Mouse (Mus musculus) gastrocnemius, adult 2 months (tissue): ENCODE data around the gene Baz2b. TPM values are rescaled to one million over a fixed set of nuclear protein-coding genes. Genes with fewer than 3 reads are reported as not detected.

Experiments used
- DNase-seq: peaks from one replicate; pipeline ENCODE4 v3.0.0; 2022
- H3K27ac ChIP-seq: fragments of 200-600 bp; 2 replicates; pipeline ENCODE4 v1.8.1; 2022; ENCODE audit warnings: mild to moderate bottlenecking
- H3K4me3 ChIP-seq: fragments of 200-600 bp; 2 replicates; pipeline ENCODE4 v1.8.1; 2022; ENCODE audit warnings: mild to moderate bottlenecking, moderate library complexity
- CTCF ChIP-seq: fragments of 200-600 bp; IDR thresholded peaks from 2 replicates; pipeline ENCODE4 v1.8.1; 2022; ENCODE audit warnings: antibody characterized with exemption, mild to moderate bottlenecking, moderate library complexity
- intact Hi-C: fragments of 180-260 bp; cut with DNase I; formaldehyde crosslinking; loops from one replicate; pipeline ENCODE4 v1.15.1; 2025
- total RNA-seq, 2 experiments: library from RNA; stranded (reverse); gene quantifications; 2 replicates each; pipeline ENCODE4 v1.2.3; 2021

The Baz2b gene
- total RNA-seq, 2 experiments from 2014 or later, result 31.3 to 35.3 TPM

DNA sequence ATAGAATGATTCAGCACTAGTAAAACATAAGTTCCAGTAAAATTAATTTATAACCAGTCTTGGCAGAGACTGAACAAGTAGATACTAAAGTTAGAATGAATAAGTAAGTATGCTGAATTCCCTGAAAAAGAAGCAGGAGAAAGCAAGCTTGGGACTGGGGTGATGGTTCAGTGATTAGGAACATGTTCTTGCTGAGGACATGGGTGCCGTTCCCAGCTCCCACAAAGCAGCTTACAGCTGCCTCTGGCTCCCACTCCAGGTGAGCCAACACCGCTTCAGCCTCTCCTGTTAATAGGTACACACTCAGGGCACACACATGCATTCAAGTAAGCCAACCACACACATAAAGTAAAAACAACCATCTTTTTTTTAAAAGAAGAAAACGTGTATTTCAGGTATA, 32.1 kb downstream of the Baz2b start:
- intact Hi-C loops, result no loop called here
- Histone ChIP-seq H3K4me3 (no peak overlapping the region), H3K27ac (no peak overlapping the region)
- DNase-seq, result no peak
- TF ChIP-seq CTCF, result no peak

DNA sequence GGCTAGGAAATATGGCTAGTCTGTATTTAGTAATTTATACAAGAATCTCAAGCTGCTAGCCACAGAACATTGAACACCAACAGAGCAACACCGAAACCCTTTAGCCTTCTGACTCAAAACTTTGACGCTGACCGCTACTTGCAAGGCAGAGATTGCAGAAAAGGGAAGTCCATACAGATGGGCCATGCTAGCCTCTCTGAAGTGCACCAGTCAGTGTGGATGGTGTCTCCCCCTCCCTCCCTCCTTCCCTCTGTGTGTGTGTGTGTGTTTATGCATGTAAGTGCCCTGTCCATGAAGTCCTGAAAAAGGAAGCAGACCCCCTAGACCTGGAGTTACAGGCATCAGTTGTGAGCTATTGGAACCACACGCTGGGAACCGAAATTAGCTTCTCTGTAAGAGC, 33.6 kb downstream of the Baz2b start:
- Histone ChIP-seq H3K4me3 (no peak overlapping the region), H3K27ac (no peak overlapping the region)
- DNase-seq, result no peak
- no peak for TF ChIP-seq CTCF
- intact Hi-C loops, result no loop called here

DNA sequence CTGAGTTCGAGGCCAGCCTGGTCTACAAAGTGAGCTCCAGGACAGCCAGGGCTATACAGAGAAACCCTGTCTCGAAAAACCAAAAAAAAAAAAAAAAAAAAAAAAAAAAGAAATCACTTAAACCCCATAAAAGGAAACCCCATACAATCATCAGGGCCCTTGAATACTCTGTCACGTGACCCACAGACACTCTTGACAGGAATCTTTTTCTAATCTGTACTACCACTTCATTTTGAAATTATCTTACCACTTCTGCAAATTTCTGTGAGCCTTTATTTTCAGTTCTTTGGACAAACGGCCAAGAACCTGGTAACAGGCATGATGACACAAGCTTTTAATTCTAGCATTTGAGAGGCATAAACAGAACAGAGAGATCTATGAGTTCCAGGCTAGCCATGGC, 34.6 kb downstream of the Baz2b start:
- intact Hi-C loops, result no loop called here
- no peak for TF ChIP-seq CTCF
- no peak overlapping the region for H3K27ac ChIP-seq
- no peak overlapping the region for H3K4me3 ChIP-seq
- no peak for DNase-seq

DNA sequence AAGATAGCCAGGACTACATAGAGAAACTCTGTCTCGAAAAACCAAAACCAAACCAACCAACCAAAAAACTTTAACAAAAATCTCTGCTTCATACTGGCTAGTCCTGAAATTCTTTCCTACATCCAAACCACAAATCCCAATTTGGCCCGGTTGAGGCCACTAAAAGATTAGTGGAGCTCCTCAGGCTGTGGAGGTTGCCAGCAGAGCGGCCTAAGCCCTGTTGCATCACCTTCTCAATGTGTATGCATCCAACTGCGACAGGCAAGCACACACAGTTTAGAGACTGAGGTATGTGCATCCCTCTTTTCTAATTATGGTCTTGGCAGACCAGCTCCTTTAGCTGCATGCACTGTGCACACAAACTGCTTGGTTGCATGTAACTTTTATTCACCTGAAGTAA, 36.0 kb downstream of the Baz2b start:
- TF ChIP-seq CTCF, result no peak
- DNase-seq, result no peak
- H3K4me3 ChIP-seq, result no peak overlapping the region
- H3K27ac ChIP-seq, result no peak overlapping the region
- intact Hi-C loops, result no loop called here

DNA sequence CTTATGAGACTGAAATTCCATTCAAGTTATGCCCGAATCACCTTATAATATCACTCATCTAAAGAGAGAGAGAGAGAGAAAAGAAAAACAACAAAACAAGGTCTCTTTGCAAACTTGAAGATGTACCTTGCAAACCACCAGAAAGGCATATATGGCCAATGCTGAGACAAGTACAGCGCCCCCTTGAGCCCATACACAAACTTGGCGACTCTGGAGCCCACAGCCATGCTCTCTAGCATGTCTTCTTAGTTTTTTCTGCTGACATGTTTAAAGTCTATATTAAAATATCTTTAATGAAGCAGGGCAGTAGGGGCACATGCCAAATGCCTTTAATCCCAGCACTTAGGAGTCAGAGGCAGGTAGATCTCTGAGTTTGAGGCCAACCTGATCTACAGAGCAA, 36.4 kb downstream of the Baz2b start:
- intact Hi-C loops, result no loop called here
- H3K4me3 ChIP-seq, result no peak overlapping the region
- no peak for DNase-seq
- no peak; the same call in 1 of the 2 replicates for TF ChIP-seq CTCF
- H3K27ac ChIP-seq, result no peak overlapping the region

DNA sequence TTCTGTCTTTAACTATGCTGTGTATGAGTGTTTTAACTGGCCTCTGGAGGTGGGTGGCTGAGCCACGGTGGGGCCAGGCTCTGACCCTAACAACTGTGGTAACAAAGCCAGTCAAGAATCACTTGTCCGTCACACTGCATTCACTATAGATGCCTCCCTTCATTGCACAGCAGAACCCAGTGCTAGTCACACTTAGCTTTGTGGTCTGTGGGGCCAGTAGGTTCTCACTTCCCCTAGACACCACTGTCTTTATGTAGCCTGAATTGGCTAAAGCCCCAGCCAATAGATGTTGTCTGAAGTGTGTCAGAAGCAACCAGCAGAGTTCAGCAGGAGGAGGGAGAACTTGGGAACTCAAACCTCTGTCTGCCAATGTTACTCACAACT, 37.1 kb downstream of the Baz2b start:
- intact Hi-C loops, result no loop called here
- Histone ChIP-seq H3K27ac (no peak overlapping the region), H3K4me3 (no peak overlapping the region)
- DNase-seq, result no peak
- no peak for TF ChIP-seq CTCF

DNA sequence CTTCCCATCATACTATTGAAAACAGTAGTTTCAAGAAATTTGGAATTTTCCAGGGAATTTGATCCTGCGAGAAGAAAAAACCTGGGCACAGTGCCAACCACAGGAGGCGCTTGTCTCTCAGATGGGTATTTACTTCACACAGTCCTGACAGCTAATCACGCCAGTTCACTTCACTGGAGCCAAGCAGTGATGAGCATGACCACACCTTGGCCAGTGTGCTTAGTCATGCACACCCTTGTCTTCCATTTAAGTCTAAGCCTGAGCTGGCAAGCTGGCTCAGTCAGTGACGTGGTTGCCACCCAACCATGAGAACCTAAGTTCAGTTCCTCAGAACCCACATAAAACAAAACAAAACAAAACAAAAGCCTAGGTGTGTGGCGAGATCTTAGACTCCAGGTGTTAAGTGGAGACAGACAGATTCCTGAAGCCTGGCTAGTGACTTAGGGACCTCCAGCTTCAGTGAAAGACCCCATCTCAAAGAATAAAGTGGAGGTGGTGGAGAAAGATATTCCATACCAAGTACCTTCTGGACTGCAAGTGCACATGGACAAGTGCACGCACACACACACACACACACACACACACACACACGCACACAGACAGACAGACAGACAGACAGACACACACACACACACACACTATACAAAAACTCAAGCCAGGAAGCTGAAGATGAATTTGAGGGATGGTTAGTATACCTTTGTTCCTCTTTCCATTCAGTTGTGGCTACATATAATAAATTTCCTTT, 37.7 kb downstream of the Baz2b start:
- peak; percentile 24; the same call in 1 of the 2 replicates for TF ChIP-seq CTCF
- no peak overlapping the region for H3K4me3 ChIP-seq
- peak; percentile 37 for DNase-seq
- intact Hi-C loops, result no loop called here
- H3K27ac ChIP-seq, result no peak overlapping the region

DNA sequence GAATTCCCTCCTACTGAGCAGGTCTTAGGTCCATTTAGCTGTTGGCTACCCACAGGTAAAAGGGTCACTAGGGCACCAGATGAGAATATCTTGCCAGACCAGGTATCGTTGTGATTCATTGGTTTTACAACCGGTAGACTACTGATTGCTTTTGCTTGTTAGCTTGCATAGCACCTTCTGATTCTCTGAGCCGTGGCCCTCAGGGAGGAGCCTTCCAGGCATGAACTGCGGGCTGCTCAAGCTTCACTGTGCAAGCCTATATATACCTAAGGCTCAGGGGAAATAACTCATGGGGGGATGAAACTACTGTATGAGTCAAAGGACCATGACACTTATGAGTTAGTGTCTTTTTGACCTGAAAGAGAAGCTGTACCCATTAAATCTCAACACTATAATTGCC, 42.8 kb downstream of the Baz2b start:
- Histone ChIP-seq H3K27ac (no peak overlapping the region), H3K4me3 (no peak overlapping the region)
- DNase-seq, result no peak
- intact Hi-C loops, result no loop called here
- no peak for TF ChIP-seq CTCF

DNA sequence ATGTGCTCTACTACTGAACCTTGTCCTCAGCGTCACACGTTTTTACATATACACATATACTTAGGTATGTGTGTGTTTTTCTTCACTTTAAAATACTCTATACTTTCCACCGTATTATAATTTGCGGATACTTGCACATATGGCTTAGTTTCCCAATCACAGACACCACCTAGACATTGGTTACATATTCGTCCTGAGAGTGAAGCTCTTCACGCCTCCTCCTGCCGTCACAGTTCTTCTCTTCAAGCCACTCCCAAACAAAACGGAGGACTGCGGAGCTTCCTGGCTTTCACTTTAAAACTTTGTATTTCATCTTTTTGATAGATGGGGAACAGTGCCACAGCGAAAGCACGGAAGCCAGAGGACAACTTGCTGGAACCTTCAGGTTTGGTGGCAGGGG, 44.0 kb downstream of the Baz2b start:
- Histone ChIP-seq H3K4me3 (no peak overlapping the region), H3K27ac (no peak overlapping the region)
- no peak for DNase-seq
- TF ChIP-seq CTCF, result no peak
- intact Hi-C loops, result no loop called here

DNA sequence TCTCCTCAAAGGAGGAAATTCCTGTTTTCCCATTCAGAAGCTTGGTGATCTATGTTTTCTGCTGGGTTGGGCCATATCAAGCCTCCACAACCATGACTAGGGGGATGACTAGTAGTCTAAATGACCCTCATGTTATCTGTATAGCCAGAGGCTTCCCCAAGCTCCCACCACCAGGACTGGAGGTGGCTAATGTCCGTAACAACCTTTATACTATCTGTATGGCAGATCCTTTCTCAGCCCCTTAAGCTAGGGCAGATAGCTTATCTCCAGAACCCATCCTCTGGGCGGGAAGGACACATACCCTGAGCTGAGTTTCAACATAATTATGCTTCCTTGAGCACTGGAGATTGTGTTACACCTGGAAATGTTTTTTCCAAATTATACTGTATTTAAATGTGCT, 45.9 kb downstream of the Baz2b start:
- intact Hi-C loops, result no loop called here
- no peak for DNase-seq
- no peak overlapping the region for H3K4me3 ChIP-seq
- no peak for TF ChIP-seq CTCF
- no peak overlapping the region for H3K27ac ChIP-seq

DNA sequence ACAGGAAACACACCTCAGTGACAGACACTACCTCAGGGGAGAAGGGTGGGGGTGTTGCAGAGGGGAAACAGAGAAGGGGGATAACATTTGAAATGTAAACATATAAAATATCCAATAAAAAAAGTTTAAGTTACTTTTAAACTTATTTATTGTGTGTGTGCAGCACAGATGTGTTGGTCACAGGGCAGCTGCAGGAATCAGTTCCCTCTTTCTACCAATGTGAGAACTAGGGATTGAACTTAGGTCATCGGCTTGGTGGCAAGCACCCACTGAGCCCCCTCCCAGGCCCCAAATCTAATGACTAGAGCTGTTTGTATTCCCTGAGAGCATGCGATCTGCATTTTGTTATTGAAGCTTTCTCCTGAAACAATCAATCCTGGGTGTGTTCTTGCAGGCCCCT, 57.2 kb downstream of the Baz2b start:
- no peak for DNase-seq
- intact Hi-C loops, result no loop called here
- H3K4me3 ChIP-seq, result no peak overlapping the region
- no peak for TF ChIP-seq CTCF
- no peak overlapping the region for H3K27ac ChIP-seq

DNA sequence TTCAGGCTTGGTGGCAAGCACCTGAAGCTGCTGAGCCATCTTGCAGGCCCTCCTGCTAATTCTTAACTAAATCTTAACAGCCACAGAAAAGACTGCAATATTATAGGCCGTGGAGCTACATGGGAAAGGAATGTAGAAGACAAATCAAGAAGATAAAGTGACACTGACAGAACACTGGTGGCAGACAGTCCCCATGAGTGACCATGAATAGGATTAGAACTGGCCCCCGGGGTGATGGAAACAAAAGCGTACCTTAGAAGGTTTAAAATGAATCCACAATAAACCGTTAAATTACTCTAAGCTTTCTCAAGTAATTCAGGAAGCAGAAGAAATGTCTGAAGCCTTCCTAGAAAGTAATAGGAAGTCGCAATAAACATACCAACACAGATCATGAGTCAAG, 61.0 kb downstream of the Baz2b start:
- no peak overlapping the region for H3K27ac ChIP-seq
- TF ChIP-seq CTCF, result no peak
- no peak for DNase-seq
- intact Hi-C loops, result no loop called here
- no peak overlapping the region for H3K4me3 ChIP-seq

DNA sequence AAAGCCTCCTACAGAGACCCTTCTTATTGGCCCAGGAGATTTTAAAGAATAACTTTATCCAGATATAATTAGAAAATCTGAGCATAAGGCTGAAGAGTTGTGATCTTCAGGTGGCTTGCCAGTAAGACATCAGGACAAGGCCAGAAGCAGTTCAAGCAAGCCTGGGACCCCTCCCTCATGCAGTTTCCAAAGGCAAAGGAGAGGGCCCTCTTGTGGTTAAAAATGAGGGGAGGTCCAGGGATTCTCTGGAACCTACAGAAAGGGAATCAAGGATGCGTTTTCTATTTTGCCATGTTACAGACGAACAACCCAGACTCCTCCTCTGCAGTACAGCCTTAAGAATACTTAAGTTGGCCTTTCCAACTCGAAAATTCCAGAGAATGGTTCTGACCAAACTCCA, 62.2 kb downstream of the Baz2b start:
- intact Hi-C loops, result no loop called here
- peak; percentile 37 for TF ChIP-seq CTCF
- no peak overlapping the region for H3K4me3 ChIP-seq
- H3K27ac ChIP-seq, result no peak overlapping the region
- no peak for DNase-seq

DNA sequence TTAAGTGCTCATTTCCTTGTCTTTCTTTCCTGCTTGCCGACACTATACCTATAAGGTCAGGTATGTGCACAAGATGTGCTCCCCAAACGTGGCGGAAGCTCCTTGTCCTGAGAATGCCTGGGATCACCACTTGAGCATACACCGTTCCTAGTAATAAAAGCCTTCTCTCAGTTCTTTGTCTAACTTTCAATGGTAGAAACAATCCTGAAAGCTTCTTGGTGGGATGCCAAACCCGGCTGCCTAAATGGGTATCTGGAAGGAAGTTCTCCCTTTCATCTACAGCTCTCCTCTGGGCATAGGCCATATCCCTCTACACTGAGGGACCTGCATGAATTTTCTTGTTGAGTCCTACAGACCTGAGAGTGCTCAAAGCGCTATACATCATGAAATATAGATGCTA, 63.9 kb downstream of the Baz2b start:
- Histone ChIP-seq H3K27ac (no peak overlapping the region), H3K4me3 (no peak overlapping the region)
- no peak for DNase-seq
- intact Hi-C loops, result no loop called here
- TF ChIP-seq CTCF, result no peak

DNA sequence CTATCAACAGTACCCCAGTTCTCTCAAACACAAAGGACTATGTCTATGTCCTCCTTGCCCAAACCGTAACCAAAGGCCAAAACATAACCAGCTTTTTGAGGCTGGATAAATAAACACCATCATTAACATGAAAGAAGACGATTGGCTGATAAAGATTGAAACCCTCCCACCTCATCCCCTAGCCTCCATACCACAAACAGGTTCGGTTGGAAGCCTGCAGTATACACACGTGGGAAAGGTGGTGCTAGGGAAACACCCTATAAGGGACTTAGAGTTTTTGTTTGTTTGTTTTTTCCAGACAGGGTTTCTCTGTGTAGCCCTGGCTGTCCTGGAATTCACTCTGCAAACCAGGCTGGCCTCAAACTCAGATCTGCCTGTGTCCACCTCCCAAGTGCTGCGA, 66.3 kb downstream of the Baz2b start:
- no peak for DNase-seq
- H3K4me3 ChIP-seq, result no peak overlapping the region
- TF ChIP-seq CTCF, result no peak
- intact Hi-C loops, result no loop called here
- no peak overlapping the region for H3K27ac ChIP-seq
